Mouse (Mus musculus) left cerebral cortex, adult 9 months (tissue): ENCODE results near the gene Mthfd1.
A peak's percentile ranks its signal among the peaks of the same experiment; 100 is the strongest.

Experiments
- DNase-seq, 2 experiments: peaks; one replicate each; pipeline ENCODE4 v3.0.0; 2022; ENCODE audit warnings: low spot score in 2 of 2

Gene Mthfd1

DNA sequence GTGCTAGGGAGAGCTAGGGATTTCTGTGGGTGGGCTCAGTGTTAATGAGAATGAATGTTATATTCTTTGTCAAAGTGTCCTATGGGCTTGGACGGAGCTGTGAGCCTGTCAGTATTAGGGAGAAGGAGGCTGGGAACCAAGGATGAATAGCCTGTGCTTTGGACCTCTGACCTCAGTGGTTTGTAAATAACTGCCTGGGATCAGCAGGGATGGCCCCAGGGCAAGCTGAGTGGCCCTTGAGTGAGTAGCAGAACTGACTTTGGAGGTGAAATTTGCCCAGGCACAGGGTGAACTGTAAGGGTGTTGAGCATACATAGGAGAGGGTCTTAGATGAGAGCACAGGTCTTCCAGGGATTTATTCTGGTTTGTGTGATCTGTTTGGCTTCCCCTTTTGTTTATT, 8.8 kb downstream of the Mthfd1 start:
- no peak for DNase-seq

DNA sequence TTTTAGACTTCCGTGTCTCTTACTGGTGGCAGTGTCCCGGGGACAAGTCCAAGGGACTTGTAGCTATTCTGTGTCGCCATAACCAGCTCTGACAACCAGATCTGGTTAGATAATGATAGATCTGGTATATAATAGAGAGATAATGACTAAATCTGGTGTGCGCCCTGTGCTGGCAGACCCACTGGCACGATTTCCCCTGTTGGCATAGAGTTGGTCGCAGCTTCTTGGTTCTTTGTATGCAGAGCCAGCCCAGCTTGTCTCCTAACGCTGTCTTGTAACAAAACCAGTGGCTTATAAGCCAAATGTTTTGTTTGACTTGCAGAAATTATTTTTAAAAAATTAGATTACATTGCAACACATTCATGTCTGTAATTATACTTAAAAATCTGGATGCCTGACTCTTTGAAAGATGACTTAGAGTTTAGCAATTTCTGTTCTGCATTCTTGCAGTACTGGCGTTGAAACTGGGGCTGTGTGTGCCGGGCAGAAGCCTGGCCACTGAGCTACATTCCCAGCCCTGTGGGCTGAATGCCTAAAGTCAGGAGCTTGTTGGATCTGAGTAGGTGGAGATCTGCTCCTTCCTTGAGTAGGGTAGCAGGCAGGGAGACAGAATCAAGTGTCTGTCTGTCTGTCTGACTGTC, 9.3 kb downstream of the Mthfd1 start:
- no peak for DNase-seq

DNA sequence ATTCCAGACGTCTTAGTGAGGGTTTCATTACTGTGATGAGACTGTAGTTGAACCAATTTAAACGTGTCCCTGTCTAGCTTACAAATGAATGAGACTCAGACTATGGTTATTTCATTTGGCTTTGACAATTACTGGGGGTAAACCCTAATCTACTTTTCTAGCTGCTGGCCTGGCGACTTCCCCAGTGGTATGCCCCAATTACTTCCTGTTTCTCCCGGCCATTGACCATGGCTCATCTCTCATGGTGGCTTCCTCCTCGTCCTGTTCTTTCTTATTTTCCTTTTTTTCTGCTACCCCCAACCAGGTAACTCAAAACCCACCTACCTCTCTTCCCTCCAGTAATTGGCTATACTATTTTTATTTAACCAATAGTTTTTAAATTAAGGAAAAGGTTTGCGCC, 9.9 kb downstream of the Mthfd1 start:
- no peak for DNase-seq

DNA sequence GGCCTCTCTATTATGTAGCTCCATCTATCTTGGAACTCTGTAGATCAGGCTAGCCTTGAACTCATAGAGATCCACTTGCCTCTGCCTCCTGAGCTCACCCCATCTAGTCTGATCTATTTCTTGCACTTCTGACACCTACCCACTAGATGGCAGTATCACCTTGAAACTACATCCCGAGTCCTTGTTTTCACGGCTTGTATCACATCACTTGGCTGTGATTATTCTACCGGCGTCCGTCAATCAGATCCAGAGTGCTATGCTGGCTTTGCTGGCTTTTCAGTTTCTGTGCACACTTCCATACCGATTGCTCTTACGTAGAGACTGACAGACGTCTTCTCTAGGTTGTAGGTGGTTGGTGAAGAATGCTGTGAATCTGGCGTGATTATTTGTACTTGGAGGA, 11.8 kb downstream of the Mthfd1 start:
- peak in 1 of 2 experiments; percentile 69 for DNase-seq

DNA sequence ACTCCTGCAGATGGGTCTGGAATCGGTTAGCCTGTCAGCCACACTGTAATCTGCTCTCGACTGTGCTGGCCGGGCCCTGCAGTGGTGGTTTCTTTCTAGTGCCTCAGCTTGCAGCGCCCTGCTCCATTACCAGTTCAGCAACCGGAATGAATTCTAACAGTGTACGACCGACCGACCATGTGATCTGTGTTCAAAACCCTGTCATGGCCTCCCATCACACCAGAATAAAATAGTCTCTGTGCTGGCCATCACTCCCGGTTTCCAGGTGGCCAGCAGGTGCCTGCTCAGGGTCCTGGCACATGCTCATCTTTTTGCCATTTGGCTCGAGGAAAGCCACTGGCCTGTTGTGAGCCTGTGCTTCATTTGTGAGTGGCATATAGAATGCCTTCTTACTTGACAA, 13.6 kb downstream of the Mthfd1 start:
- no peak for DNase-seq

DNA sequence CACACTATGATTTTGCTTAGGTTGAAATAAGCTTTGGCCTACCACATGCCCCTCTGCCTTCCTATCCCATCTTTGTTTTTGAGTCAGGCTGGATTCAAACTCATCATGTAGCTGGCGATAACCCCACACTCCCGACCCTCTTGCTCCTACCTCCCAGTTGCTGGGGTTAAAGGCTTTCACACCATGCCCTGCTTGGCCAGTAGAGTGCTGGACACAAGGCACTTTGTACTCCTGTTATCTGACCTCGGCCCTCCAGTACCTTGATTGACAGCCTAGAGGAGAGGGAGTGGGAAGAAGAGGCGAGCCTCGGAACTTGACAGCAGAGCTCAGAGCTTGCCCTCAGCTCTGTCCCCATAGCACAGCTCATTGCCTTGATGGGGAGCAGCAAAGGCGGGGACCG, 14.1 kb downstream of the Mthfd1 start:
- no peak for DNase-seq

DNA sequence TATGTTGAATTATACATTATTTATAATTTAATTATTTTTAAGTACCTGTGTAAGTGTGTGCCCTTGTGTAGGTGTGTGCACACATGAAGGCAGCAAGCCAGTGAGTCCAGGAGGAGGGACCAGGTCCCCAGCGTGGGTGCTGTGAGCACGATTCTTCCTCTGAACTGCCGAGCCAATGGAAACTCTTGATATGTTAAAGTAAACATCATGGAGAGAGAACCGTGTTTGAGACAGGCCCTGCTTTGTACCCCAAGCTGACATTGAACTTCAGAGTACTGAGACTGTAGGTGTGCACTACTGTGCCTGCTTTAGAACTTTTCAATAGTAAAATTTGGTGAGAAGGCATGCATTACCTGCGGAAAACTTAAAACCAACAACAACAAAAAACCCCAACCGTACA, 16.4 kb downstream of the Mthfd1 start:
- DNase-seq, result no peak

DNA sequence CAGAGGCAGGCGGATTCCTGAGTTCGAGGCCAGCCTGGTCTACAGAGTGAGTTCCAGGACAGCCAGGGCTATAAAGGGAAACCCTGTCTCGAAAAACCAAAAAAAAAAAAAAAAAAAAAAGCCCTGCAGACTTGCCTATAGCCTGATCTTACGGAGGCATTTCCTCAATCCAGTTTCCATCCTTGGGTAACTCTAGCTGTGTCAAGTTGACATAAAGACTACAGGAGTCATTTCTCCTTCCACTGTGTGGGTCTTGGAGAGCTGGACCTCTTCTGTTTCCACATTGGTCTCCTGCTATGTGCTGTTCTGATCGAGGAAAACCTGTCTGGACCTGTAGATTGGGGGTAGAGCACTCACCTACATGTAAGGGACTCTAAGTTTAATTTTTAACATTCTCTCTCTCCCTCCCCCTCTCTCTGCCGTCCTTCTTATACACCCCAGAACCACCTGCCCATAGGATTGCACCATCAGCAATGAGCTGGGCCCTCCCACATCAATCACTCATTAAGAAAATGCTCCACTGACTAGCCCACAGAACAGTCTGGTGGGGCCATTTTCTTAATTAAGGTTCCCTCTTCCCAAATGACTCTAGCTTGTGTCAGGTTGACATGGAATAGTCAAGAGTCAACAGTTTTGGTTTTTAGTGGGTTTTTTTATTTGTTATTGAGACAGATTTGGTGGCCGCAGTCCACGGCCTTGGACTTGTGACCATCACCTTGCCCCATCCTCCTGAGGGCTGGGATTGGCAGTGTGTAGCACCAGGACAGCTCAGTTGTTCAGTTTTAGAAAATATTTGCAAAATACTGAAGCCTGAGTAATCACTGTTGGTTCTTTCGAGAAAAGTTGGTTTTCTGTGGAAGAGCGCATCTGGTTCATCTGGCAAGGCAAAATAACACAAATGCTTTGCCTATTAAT, 17.8 kb downstream of the Mthfd1 start:
- DNase-seq, result no peak

DNA sequence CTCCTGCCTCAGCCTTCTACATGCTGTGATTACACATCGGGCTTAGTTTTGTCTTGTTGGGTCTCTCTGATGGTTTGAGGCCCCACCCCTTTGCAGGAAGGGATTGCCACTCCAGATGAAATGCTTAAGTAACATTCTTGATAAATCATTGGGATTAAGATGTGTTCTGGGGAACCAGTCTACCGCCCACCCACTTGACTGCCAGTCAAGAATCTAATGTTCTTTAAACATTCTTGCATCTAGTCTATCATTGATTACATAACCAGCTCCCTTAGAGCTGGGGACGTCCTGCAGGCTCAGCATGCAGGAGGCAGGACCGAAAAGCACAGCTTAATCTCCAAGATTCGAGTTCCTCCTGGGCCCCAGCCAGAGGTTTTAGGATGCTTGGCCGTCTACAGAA, 23.1 kb downstream of the Mthfd1 start:
- DNase-seq, result no peak

DNA sequence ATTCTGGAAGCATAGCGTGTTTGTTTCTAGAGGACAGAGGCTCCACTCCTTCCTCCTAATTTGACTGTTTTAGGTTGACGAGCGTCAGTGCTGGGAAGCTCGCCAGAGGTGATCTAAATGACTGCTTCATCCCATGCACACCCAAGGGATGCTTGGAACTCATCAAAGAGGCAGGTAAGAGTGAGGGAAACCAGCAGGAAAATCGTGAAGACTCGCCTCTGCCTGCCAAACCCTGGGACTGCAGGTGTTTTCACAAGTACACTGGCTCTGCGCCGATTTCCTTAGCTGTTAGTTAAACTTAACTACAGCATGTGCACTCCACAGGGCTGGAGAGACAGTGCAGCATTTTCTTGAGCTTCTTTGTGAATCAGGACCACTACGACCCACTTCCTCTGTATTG, 25.5 kb downstream of the Mthfd1 start:
- DNase-seq, result peak in 1 of 2 experiments; percentile 68

DNA sequence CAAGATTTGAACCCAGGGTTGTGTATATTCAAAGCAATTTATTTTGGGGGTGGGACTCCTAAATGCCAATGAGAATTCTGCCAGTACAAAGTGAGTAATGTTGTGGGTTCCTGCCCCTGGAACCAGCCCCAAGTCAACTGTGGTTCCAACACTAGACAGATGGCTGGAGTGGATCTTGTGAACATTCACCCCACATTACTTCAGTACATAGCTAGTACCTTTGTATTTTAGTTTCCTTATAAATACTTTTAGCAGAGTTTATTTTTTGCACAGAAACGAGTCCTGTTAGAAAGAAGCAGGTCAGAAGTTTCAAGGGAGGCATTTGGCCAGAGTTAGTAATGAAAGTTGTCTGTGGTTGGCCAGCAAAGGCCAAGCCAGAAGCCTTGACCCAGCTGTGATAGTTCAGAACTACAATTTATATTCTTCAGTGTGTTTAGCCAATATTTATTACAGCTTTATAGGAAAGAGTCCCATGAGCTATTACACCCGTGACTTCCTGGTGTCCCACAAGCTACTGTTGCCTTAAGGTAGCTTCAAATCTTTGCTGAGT, 26.1 kb downstream of the Mthfd1 start:
- no peak for DNase-seq

DNA sequence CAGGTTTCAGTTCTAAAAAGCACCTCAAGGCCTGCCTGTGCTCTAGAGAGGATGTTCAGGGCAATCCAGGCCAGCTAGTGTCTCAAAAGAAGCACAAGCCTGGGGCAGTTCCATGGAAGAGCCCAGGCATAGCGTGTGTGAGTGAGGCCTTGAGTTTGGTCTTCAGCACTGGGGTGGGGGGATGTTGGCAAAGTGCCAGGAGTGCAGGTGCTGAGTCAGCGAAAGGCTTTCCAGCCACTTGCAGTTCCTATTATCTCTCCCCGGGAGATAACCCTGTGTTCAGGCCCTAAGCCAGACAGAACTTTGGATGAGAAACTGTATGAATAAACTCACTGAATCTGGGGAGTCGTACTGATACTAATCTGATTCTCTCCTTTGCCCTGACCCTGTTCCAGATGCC, 27.0 kb downstream of the Mthfd1 start:
- no peak for DNase-seq

DNA sequence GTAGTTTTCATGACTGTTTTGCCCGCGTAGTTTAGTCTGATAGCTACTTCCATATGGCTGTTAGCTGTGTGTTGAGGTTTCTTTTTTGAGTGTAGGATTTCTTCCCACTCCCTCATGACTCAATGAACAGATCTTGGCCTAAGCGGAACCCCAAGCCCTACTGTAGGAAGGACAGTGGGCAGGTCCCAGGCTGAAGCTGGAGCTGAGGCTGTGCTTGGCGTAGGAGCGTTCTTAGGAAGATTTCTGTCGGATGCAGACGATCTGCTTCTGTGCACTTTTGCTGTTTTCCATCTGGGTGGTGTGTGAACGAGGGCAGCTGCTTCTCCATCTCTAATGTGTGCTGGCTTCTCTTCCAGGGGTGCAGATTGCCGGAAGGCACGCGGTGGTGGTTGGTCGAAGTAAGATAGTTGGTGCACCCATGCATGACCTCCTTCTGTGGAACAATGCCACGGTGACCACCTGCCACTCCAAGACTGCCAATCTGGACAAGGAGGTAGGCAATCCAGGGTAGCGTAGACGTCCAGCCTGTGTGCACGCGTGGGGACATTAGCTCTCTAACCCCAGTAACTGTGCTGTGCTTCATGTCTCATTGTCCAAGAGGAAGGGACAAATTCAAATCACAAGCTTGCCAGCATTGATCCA, 27.6 kb downstream of the Mthfd1 start:
- DNase-seq, result peak in 1 of 2 experiments; percentile 53

DNA sequence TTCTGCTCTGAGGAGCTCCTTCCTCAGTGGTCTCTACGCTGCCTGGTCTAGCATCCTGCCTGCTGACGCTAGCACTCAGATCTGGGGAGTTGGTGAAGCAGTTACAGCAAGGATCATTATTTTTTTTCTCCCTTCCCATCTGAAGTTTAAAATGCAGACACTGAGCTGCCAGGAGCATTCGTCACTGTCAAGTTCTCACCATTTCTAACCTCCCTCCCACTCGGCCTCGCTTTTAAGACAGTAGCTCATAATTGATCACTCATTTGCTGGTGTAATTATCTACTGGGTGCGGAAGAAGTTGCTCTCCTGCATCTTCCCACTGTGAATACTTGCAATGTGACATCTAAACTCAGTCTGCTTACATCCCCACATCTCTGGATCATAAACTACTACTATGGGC, 30.3 kb downstream of the Mthfd1 start:
- no peak for DNase-seq

DNA sequence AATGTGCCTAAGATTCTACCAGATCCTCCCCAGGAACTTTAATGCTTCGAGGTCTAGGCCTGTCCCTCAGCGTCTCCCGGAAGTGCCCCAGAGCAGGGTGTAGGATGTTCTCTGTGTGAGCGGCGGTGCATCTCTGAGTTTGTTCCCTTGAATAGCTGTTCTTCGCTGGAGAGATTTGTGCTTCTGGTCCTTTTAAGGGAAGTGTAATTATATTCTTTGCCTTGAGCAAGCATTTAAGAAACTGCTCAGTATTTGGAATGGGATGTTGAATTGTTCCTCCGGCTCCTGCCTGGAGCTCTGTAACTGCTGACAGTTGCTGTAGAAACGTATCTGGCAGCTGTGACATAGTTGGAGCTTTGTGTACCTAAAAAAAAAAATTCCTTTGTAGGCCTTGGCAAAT, 32.9 kb downstream of the Mthfd1 start:
- DNase-seq, result peak in 1 of 2 experiments; percentile 53

DNA sequence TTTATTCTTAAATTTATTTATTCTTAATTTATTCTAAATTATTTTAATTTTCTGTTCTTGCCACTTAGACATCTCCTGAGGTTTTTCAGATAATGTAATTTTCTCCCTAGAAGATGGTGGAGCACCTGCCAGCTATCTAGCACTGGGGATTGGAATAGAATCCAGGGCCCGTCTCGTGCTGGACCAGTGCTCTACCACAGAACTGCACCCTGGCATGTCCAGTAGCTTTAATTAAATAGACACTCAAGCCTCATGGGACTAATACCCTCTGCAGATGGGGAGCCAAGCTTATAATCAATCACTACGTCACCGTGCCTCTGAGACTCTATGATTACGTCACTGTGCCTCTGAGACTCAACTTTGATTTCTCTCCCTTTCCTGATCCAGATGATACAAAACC, 33.4 kb downstream of the Mthfd1 start:
- DNase-seq, result no peak

DNA sequence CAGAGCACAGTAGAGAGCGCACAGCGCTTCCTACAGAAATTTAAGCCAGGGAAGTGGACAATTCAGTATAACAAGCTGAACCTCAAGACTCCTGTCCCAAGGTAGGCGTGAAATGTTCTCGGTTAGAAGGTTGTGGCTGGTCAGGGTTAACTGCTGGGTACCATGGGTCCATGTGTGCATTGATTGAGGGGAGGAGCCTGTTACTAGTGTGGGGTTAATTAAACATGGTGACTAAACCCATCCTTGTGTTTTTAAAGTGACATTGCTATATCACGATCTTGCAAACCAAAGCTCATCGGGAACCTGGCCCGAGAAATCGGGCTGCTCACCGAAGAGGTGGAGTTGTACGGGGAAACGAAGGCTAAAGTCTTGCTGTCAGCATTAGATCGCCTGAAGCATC, 34.3 kb downstream of the Mthfd1 start:
- DNase-seq, result no peak

DNA sequence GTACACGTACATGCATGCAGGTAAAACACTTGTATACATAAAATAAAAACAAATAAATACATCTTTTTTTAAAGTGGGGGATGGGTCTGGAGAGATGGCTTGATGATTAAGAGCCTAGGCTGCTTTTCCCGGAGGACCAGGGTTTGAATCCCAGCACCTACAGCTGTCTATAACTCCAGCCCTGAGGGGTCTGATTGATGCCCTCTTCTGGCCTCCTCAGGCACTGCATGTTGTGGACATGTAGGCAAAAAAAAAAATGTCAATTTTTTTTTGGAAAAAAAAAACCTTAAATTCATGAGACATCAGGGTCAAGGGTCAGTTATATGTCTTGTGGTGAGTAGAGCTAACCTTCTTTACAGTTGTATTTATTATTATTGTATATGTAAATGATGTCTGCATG, 35.2 kb downstream of the Mthfd1 start:
- no peak for DNase-seq

DNA sequence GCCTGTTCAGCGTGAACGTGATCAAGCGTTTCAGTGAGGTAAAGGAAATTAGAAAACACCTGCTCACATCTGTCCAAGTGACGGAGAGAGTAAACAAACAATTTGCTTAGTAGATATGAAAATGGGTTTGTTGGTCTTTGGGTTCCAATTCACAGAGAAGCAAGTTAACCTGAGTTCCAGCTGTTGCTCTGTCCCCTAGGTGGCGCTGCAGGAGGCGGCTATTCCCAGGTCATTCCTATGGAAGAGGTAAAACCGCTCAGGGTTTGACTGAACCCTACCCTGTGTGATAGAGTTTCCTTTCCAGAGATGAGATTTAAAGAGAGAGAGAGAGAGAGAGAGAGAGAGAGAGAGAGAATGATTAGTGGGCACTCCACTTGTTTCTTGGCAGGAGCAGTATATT, 38.1 kb downstream of the Mthfd1 start:
- DNase-seq, result peak in 1 of 2 experiments; percentile 66

DNA sequence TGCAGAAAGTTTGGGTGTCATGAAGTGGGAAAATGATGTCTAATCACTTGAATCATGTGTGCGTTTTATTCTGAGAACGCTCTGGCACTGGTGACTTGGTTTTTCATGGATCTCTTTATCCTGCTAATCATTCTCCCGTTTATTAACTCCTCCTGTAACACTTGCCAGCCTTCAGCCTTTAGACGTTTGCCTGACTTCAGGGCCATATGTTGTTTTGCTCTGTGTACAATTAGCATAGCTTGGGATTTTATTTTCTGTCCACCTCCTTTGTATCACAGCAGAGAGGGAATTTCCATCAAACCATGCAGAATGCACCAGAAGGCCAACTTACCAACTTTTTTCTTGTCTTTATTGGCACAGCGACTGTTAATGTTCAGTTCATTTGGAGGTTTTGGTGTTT, 42.7 kb downstream of the Mthfd1 start:
- no peak for DNase-seq

DNA sequence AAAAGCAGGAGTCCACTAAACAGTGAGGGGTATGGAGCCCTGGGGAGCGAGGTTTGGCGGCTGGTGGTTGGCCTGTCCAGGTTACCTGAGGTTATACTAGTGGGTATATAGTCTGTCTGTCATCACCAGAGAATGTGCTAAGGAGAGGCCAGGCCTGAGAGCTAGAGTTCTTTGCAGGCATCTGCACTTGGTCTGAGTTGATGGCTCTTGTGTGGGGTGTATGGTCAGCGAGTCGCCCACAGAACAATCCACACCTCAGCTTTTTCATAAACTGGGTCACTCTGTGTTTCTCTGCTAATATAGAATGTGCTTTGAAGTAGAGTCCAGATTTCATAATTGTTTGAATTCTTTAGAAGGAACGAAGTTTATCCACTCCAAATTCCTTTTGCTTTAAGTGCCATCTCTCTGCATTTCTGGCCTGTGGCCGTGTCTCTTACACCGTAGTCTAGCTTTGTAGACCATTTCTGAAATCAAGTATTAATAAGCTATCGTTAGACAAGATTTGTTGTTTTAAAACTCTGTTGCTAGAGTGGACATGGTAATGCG, 44.3 kb downstream of the Mthfd1 start:
- no peak for DNase-seq

DNA sequence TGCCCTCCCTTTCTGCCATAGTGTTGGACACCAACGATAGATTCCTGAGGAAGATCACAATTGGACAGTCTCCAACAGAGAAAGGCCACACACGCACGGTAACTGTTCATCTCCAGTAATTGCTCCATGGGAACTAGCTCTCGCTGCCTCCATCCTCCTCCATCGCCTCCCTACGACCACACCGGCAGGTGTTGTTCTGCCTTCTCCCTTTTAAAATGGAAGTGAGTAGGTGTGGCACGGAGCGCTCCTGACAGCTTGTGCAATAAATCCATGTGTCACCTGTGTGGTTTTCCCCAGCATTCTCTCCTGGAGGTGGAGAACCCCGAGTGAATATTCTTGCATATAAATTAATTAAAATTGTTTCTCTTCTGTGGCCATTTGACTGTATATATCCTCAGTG, 45.3 kb downstream of the Mthfd1 start:
- peak in 1 of 2 experiments; percentile 61 for DNase-seq
